Mouse (Mus musculus): ENCODE measurements around the gene Tkt. TPM values are rescaled to one million over a fixed set of nuclear protein-coding genes. Genes with fewer than 3 reads are reported as not detected.
"Not testable (repeated sequence)": the region's sequence is repeated elsewhere in the genome, so short reads cannot be mapped to it uniquely, and the experiment has no call there.

Gene Tkt
- polyA plus RNA-seq, 1 experiment from 2014 or later: 210 TPM

DNA sequence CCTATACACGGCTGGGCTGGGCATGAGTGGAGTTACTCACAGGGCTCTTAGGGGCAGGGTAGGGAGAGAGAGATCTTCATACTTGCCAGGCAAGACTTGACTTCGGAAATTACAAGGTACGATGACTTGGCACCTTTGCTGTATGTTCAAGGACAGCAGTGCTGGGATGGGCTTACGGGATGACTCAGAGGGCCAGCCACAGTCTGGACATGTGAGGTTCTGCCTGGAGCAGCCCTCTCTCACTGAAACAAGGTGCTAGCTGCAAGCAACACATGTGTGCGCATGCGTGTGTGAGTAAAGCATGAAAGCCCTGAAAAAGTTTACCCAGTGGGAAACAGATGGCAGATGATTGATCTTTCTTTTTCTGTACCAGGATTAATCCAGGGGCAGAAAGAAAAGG is 16.3 kb upstream of the Tkt start:
- ATAC-seq (ENCODE audit: low FRiP score): no peak

DNA sequence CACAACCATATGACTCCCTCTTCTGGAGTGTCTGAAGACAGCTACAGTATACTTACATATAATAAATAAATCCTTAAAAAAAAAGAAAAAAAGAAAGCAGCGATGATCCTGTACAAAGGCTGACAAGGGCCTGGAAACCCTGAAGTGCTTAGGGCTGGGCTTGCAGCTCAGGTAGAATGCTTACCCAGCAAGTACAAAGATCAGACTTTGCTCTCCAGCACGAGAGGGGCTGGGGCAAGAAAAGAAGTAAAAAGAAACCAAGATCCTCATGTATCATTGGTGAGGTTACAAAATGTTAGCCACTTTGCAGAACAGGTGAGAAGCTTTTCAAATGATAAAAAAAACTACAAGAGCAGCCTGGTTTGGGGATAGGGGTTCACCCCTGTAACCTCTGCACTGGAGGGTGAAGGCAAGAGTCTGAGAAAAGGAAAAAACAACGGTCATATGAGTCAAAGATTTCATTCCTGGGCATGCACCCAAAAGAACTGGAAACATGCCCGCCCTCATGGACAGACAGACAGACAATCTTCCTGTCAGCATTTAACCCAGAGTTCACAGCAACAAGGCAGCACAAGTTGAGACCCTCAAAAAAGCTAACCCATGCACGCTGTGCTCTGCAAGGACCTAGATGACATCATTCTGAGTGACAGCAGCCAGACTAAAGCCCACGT is 14.2 kb upstream of the Tkt start:
- H3K9ac ChIP-seq: no peak overlapping the region
- H3K4me1 ChIP-seq: no peaks in the 10 kb centered on the region
- 86% methylated on average over 6 of the region's 6 CpGs for WGBS
- no peaks in the 10 kb centered on the region for H3K27me3 ChIP-seq
- H3K9me3 ChIP-seq (replicated peaks): no peaks in the 10 kb centered on the region
- no peak overlapping the region for H3K4me3 ChIP-seq
- no peak overlapping the region for H3K27ac ChIP-seq
- H3K4me2 ChIP-seq (replicated peaks): no peak overlapping the region
- ATAC-seq (ENCODE audit: low FRiP score): no peak
- H3K36me3 ChIP-seq: peaks cover 5% of the 10 kb centered on the region; the same call in 1 of the 2 replicates

More for the DNA sequence above, 16.3 kb upstream of the Tkt start:
- no peak overlapping the region for H3K9ac ChIP-seq
- no peak overlapping the region for H3K4me3 ChIP-seq
- no peak overlapping the region for H3K27ac ChIP-seq
- WGBS: 95% methylated on average over 6 of the region's 6 CpGs
- H3K4me1 ChIP-seq: no peaks in the 10 kb centered on the region
- no peaks in the 10 kb centered on the region for H3K9me3 ChIP-seq (replicated peaks)
- no peak overlapping the region for H3K4me2 ChIP-seq (replicated peaks)
- peaks cover 19% of the 10 kb centered on the region for H3K36me3 ChIP-seq
- no peaks in the 10 kb centered on the region for H3K27me3 ChIP-seq

DNA sequence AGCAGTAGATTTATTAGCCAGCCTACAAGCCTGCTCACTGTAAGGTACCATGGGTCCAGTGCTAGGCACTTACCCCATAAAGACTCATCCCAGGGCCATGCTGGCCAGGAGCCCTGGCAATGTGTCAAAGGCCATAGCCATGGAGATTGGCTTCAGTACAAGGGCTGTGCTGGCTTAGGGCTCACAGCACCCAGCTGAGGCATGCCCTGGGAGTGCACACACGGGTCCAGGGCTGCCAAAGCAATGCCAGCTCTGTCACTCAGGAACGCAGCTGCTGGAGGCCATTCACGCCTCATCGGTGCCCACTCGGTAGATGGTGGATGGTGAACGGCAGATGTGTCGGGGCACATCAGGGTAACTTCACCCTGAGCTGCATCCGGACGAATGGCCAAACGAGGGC is 6.6 kb upstream of the Tkt start:
- Histone ChIP-seq H3K9me3 (replicated peaks) (no peaks in the 10 kb centered on the region), H3K4me2 (replicated peaks) (no peak overlapping the region), H3K4me1 (peaks cover 2% of the 10 kb centered on the region; the same call in 1 of the 2 replicates), H3K4me3 (no peak overlapping the region), H3K36me3 (no peaks in the 10 kb centered on the region), H3K27me3 (no peaks in the 10 kb centered on the region), H3K27ac (no peak overlapping the region), H3K9ac (no peak overlapping the region)
- 72% methylated on average over 10 of the region's 10 CpGs for WGBS
- no peak for ATAC-seq (ENCODE audit: low FRiP score)

DNA sequence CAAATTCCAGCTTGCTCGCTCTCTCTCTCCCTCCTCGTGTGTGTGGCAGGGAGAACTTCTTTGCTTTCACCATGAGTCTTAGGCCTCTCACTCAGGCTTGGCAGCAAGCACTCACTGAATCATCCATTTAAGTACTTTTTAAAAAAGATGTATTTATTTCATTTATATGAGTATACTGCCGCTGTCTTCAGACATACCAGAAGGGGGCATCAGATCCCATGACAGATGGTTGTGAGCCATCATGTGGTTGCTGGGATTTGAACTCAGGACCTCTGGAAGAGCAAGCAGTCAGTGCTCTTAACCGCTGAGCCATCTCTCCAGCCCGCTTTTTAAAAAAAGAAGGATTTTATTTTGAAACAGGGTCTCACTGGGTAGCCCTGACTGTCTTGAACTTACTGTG is 4.8 kb upstream of the Tkt start:
- not testable (repeated sequence) for H3K27me3 ChIP-seq; H3K9ac ChIP-seq; H3K36me3 ChIP-seq; H3K4me3 ChIP-seq; H3K9me3 ChIP-seq (replicated peaks); H3K4me1 ChIP-seq; H3K27ac ChIP-seq; H3K4me2 ChIP-seq (replicated peaks); ATAC-seq (ENCODE audit: low FRiP score)
- 94% methylated on average over 5 of the region's 5 CpGs for WGBS

DNA sequence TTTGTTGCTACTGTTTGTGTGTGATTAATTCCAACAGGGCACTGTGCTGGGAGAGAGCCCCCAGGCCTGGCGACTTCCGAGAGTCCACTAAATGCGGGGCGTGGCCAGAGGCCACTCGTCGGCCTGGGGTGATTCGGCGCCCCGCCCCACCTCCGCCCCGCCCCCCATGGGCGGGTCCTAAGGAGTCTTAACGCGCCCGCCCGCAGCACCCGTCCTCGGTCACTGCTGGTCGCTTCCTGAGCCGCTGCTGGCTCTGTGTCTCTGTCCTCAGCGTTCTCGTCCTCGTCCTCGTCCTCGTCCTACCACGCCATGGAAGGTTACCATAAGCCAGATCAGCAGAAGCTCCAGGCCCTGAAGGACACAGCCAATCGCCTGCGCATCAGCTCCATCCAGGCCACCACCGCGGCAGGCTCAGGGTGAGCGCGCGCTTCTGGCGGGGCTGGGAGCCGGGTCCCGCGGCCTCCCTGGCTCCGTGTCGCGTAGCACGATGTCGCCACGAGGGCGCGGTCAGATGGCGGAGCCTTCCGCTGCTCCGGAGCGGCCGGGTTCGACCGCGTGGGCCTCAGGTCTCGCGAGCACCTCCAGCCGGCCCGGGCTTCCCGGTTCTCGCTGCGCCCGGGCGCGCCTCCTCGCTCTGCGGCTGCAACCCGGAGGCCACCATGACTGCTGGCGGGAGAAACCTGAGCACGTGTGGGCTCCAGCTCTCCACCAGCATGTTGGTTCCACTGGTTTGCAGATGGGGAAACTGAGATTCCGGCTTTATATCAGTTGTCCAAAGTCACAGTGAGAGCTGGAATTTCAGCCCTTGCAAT is 1.0 kb downstream of the Tkt start:
- Histone ChIP-seq H3K36me3 (no peaks in the 10 kb centered on the region; the same call in 1 of the 2 replicates), H3K27me3 (no peaks in the 10 kb centered on the region), H3K27ac (peak overlapping the region; percentile 88), H3K9ac (peak overlapping the region; percentile 83), H3K4me1 (peaks cover 29% of the 10 kb centered on the region), H3K4me3 (peak overlapping the region; percentile 64), H3K9me3 (replicated peaks) (no peaks in the 10 kb centered on the region), H3K4me2 (replicated peaks) (peak overlapping the region; percentile 84)
- under 1% methylated on average over 69 of the region's 69 CpGs for whole genome bisulfite sequencing
- ATAC-seq (ENCODE audit: low FRiP score): peak; percentile 96

DNA sequence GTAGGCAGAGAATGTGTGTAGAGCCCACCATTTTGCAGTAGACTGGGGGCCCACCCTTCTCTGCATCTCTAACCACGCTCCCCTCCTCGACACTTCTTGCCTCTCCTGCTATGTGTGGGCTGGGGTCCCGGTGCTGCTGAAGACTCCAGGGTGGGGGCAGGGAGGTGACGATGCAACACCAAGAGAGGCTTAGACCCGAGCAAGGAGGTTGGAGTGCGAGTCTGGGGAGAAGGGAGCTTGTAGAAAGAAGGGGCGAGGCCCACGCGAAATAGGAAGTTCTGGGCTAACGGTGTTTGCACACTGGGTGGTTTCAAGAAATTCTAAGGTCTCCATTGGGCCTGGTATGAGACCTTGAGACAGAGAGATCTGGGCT is 1.6 kb downstream of the Tkt start:
- WGBS: 0% methylated on average over 10 of the region's 10 CpGs
- H3K9me3 ChIP-seq (replicated peaks): no peaks in the 10 kb centered on the region
- peak; percentile 9; the same call in 1 of the 2 replicates for ATAC-seq (ENCODE audit: low FRiP score)
- peak overlapping the region; percentile 88 for H3K27ac ChIP-seq
- peak overlapping the region; percentile 64 for H3K4me3 ChIP-seq
- peaks cover 29% of the 10 kb centered on the region for H3K4me1 ChIP-seq
- H3K36me3 ChIP-seq: no peaks in the 10 kb centered on the region; the same call in 1 of the 2 replicates
- H3K9ac ChIP-seq: peak overlapping the region; percentile 83
- H3K27me3 ChIP-seq: no peaks in the 10 kb centered on the region
- peak overlapping the region; percentile 84 for H3K4me2 ChIP-seq (replicated peaks)

DNA sequence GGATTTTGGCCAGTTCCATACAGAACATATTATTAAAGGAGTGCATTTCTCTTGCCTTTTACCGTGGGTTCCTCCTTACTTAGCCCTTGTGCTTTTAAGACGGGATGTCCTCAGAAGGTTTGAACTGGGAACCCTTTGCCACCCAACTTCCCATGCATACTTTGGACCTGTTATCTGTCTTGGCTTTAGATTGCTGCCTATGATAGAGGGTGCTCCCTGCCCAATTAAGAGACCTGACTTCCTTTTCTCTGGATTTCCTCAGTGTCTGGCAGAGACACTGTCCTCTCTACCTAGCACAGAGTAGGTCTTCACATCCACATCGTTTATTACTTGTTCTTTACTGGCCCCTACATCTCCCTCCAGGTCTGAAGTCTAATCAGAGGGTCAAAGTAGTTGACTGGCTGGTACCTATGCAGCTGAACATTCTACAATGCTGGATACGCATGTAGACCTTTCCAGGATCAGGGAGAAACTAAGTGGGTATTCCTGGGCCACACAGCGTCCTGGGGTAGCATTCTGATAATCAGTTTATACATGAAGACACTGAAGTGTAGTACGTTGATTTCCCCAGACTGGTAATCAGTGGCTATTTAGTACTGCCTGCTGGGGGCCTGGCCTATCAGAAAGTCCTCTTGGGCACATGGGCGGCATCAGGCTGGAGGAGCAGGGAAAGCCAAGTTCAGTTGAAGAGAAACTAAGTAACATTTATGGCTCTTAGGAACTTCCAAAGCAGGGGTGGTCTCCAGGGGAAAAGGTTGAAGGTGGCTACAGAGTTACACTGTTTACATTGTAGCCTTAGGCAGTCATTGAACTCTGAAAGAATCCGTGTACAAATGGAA is 2.3 kb downstream of the Tkt start:
- Histone ChIP-seq H3K27ac (no peak overlapping the region), H3K27me3 (no peaks in the 10 kb centered on the region), H3K36me3 (no peaks in the 10 kb centered on the region; the same call in 1 of the 2 replicates), H3K4me3 (peak overlapping the region; percentile 64), H3K9ac (peak overlapping the region; percentile 83), H3K4me1 (peaks cover 29% of the 10 kb centered on the region), H3K9me3 (replicated peaks) (no peaks in the 10 kb centered on the region), H3K4me2 (replicated peaks) (peak overlapping the region; percentile 84)
- no peak for ATAC-seq (ENCODE audit: low FRiP score)
- WGBS: 41% methylated on average over 8 of the region's 8 CpGs

DNA sequence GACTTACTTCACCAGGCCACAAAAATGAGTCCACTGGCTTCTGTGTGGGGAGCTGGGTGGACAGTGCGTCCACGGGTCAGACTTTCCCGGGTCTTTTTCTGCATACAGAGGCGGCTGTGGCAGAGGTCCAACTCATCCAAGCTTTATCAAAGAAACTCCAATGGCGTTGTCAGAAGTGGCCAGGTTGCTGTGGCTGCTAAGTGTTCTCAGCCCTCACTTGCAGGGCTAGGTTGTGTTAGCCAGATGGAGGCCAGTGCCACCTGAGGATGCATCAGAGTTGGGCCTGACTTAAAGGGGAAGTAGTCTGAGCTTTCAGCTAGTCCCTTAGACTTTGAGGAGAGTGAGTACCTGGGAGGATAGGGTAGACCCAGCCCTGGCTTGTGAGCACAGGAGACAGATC is 3.4 kb downstream of the Tkt start:
- Histone ChIP-seq H3K9me3 (replicated peaks) (no peaks in the 10 kb centered on the region), H3K27ac (no peak overlapping the region), H3K36me3 (peaks cover 3% of the 10 kb centered on the region; the same call in 1 of the 2 replicates), H3K4me1 (peaks cover 29% of the 10 kb centered on the region), H3K4me2 (replicated peaks) (peak overlapping the region; percentile 84), H3K27me3 (no peaks in the 10 kb centered on the region), H3K4me3 (peak overlapping the region; percentile 12; the same call in 1 of the 2 replicates), H3K9ac (no peak overlapping the region)
- 74% methylated on average over 5 of the region's 5 CpGs for WGBS
- no peak for ATAC-seq (ENCODE audit: low FRiP score)

DNA sequence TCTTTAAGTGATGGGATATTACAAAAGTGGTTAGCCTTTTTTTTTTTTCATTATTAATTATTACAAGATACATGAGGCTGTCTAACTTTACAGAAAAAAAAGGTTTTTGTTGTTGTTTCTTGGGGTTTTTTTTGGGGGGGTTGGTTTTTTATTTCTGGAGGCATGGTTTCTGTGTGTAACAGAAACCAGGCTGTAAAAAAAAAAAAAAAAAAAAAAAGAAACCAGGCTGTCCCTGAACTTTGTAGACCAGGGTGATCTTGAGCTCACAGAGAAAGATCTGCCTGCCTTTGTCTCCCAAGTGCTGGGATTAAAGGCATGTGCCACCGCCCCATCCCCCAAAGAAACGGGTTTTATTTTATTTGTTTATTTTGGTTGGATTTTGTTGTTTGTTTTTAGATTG is 3.8 kb downstream of the Tkt start:
- H3K36me3 ChIP-seq: peaks cover 3% of the 10 kb centered on the region; the same call in 1 of the 2 replicates
- no peaks in the 10 kb centered on the region for H3K27me3 ChIP-seq
- no peak overlapping the region for H3K27ac ChIP-seq
- H3K4me2 ChIP-seq (replicated peaks): no peak overlapping the region
- no peak for ATAC-seq (ENCODE audit: low FRiP score)
- H3K9me3 ChIP-seq (replicated peaks): no peaks in the 10 kb centered on the region
- 99% methylated on average over 2 of the region's 2 CpGs for WGBS
- H3K4me1 ChIP-seq: peaks cover 29% of the 10 kb centered on the region
- H3K9ac ChIP-seq: no peak overlapping the region
- no peak overlapping the region for H3K4me3 ChIP-seq

DNA sequence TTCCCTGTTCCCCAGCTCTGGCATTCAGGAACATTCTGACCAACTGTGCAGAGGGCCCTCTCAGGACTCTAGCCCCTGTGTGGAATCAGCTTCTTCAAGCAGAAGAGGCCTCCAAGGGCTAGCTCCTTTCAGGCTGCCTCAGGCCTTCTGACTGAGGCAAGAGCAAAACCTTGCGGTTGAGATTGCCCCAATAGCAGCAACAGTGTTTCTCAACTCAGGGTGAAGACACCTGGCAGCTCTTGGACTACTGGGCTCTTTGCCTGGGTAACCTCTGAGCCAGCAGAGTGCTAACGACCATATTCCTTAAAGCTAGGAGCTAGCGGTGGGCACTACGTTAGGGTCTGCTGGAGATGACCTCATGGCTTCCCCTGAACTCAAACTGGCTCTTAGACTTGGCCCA is 5.0 kb downstream of the Tkt start:
- Histone ChIP-seq H3K4me1 (peaks cover 26% of the 10 kb centered on the region), H3K27me3 (no peaks in the 10 kb centered on the region), H3K9ac (no peak overlapping the region), H3K4me2 (replicated peaks) (no peak overlapping the region), H3K9me3 (replicated peaks) (no peaks in the 10 kb centered on the region), H3K36me3 (peaks cover 4% of the 10 kb centered on the region), H3K4me3 (no peak overlapping the region), H3K27ac (no peak overlapping the region)
- WGBS: 89% methylated on average over 4 of the region's 4 CpGs
- ATAC-seq (ENCODE audit: low FRiP score): no peak

DNA sequence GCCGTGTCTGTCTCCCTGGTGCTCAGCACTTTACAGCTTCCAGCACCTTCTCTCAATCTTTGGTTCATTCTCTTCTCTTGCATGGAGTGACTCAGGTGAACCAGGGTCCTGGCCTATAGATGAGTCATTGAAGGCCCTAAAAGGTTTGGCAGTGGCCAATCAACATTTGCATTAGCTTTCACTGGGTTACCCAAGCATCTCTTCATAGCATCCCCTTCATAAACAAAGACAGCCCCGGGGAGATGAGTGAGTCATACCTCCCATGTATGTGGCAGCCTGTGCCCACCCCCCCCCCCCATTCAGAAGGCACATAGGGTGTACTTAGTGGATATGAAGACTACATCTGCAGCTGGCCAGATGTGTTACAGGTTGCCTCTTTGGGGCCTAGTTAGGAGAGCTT is 8.5 kb downstream of the Tkt start:
- Histone ChIP-seq H3K4me1 (peaks cover under 1% of the 10 kb centered on the region), H3K36me3 (peaks cover 39% of the 10 kb centered on the region), H3K9ac (no peak overlapping the region), H3K9me3 (replicated peaks) (no peaks in the 10 kb centered on the region), H3K27me3 (no peaks in the 10 kb centered on the region), H3K4me2 (replicated peaks) (no peak overlapping the region), H3K4me3 (no peak overlapping the region), H3K27ac (no peak overlapping the region)
- 83% methylated on average over 2 of the region's 2 CpGs for WGBS
- ATAC-seq (ENCODE audit: low FRiP score): no peak

DNA sequence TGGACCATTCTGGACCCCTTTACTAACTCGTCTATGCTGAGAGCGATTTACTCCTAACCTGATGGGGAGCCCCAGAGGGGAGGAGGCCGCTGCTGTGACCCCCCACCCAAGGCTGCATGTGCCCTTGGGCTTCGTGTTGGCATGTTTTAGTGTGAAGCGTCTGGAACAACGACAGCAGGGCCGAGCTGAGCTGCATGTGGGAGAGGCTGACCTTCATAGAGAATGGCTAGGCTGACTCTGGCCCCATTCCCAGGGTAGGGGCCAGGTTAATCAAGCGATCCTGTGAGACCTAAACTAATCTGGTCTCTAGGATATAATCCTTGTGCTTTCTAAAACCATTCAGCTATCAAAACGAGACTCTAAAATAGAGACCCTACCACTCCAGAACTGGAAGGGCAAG is 9.6 kb downstream of the Tkt start:
- Histone ChIP-seq H3K4me1 (no peaks in the 10 kb centered on the region; the same call in 1 of the 2 replicates), H3K4me3 (no peak overlapping the region), H3K9ac (no peak overlapping the region), H3K4me2 (replicated peaks) (no peak overlapping the region), H3K27me3 (no peaks in the 10 kb centered on the region), H3K9me3 (replicated peaks) (no peaks in the 10 kb centered on the region), H3K27ac (no peak overlapping the region), H3K36me3 (peaks cover 42% of the 10 kb centered on the region)
- ATAC-seq (ENCODE audit: low FRiP score): no peak
- 85% methylated on average over 9 of the region's 9 CpGs for WGBS
